Mouse (Mus musculus): ENCODE data around the gene P4ha2. TPM values are rescaled to one million over a fixed set of nuclear protein-coding genes. Genes with fewer than 3 reads are reported as not detected.

Gene P4ha2
- polyA plus RNA-seq, 1 experiment from 2014 or later: 17.3 TPM

Other genes starting within 250 kb of the P4ha2 start
- gene Gm12216, start 240.8 kb upstream of the P4ha2 start, polyA plus RNA-seq (2016; fragmentation: Nextera tagmentation; extraction: Ambion mirVana): 0.19 TPM in 1 of 2 replicates, not detected in the other
- gene Slc22a5, start 208.4 kb upstream of the P4ha2 start, polyA plus RNA-seq (2016; fragmentation: Nextera tagmentation; extraction: Ambion mirVana): 7.4 and 7.6 TPM in 2 replicates
- gene Slc22a21, start 119.8 kb upstream of the P4ha2 start, polyA plus RNA-seq (2016; fragmentation: Nextera tagmentation; extraction: Ambion mirVana): 1.8 and 2.3 TPM in 2 replicates
- gene Slc22a4, start 72.0 kb upstream of the P4ha2 start, polyA plus RNA-seq (2016; fragmentation: Nextera tagmentation; extraction: Ambion mirVana): 1.5 and 2.3 TPM in 2 replicates
- gene Pdlim4, start 31.1 kb upstream of the P4ha2 start, polyA plus RNA-seq (2016; fragmentation: Nextera tagmentation; extraction: Ambion mirVana): 46.1 and 51.4 TPM in 2 replicates
- gene Csf2, start 149.6 kb downstream of the P4ha2 start, polyA plus RNA-seq (2016; fragmentation: Nextera tagmentation; extraction: Ambion mirVana): not detected in 2 replicates
- not detected in 2 replicates for gene Il3, start 167.2 kb downstream of the P4ha2 start, polyA plus RNA-seq (2016; fragmentation: Nextera tagmentation; extraction: Ambion mirVana)
- gene Acsl6, start 203.7 kb downstream of the P4ha2 start, polyA plus RNA-seq (2016; fragmentation: Nextera tagmentation; extraction: Ambion mirVana): 29.9 and 30.8 TPM in 2 replicates